Mouse (Mus musculus): ENCODE results near the gene Prmt2. TPM values are rescaled to one million over a fixed set of nuclear protein-coding genes. Genes with fewer than 3 reads are reported as not detected.

The Prmt2 gene
- polyA plus RNA-seq, 1 experiment from 2014 or later = 246 TPM

GRCm38 (mm10) chr10:76212121-76212520 is 25.5 kb downstream of the Prmt2 start:
- 93% methylated on average over 6 of the region's 6 CpGs for WGBS
- Histone ChIP-seq H3K4me3 (no peak overlapping the region), H3K9ac (no peak overlapping the region), H3K4me2 (no peak overlapping the region), H3K4me1 (replicated peaks) (no peaks in the 10 kb centered on the region), H3K36me3 (peaks cover 98% of the 10 kb centered on the region), H3K27me3 (no peaks in the 10 kb centered on the region), H3K27ac (no peak overlapping the region), H3K9me3 (peaks cover 18% of the 10 kb centered on the region; the same call in 1 of the 2 replicates)
- ATAC-seq (ENCODE audit: low FRiP score) = no peak

- H3K4me3 ChIP-seq = no peak overlapping the region
- H3K27ac ChIP-seq = no peak overlapping the region
- H3K9me3 ChIP-seq = peaks cover 15% of the 10 kb centered on the region; the same call in 1 of the 2 replicates
- WGBS = 95% methylated on average over 7 of the region's 7 CpGs
- ATAC-seq (ENCODE audit: low FRiP score) = no peak
- no peak overlapping the region for H3K9ac ChIP-seq
- no peak overlapping the region for H3K4me2 ChIP-seq
- no peaks in the 10 kb centered on the region for H3K4me1 ChIP-seq (replicated peaks)
- H3K27me3 ChIP-seq = no peaks in the 10 kb centered on the region
- peaks cover 98% of the 10 kb centered on the region for H3K36me3 ChIP-seq
Measured at GRCm38 (mm10) chr10:76210806-76211205, 26.9 kb downstream of the Prmt2 start.

DNA sequence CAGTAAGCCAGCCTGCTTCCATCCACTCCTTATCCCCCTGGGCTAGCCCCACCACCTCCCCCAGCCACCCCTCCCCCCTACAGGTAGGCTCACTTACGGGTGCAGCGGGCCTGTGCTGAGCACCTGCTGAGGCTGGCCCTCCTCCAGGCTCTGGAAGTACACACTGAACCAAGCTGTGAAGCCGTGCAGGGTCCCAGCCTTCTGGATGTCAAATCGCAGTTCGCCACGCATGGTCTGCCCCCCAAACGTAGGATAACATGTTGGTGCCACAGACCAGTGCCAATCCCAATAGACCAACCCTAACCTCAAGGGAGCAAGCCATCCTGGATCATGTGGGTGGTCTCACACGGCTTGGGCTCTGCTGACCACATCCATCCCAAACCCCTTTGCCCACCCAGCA is 28.4 kb downstream of the Prmt2 start:
- Histone ChIP-seq H3K27me3 (no peaks in the 10 kb centered on the region), H3K27ac (no peak overlapping the region), H3K4me3 (no peak overlapping the region), H3K4me1 (replicated peaks) (no peaks in the 10 kb centered on the region), H3K9ac (no peak overlapping the region), H3K4me2 (no peak overlapping the region), H3K36me3 (peaks cover 87% of the 10 kb centered on the region), H3K9me3 (no peaks in the 10 kb centered on the region)
- no peak for ATAC-seq (ENCODE audit: low FRiP score)
- WGBS = 88% methylated on average over 8 of the region's 8 CpGs

- H3K4me1 ChIP-seq (replicated peaks) = no peaks in the 10 kb centered on the region
- no peaks in the 10 kb centered on the region for H3K9me3 ChIP-seq
- ATAC-seq (ENCODE audit: low FRiP score) = no peak
- no peak overlapping the region for H3K9ac ChIP-seq
- no peak overlapping the region for H3K4me3 ChIP-seq
- H3K27ac ChIP-seq = no peak overlapping the region
- no peaks in the 10 kb centered on the region for H3K27me3 ChIP-seq
- H3K4me2 ChIP-seq = no peak overlapping the region
- 93% methylated on average over 13 of the region's 13 CpGs for WGBS
- H3K36me3 ChIP-seq = peaks cover 68% of the 10 kb centered on the region
Measured at GRCm38 (mm10) chr10:76207262-76207796, 30.3 kb downstream of the Prmt2 start.

- Histone ChIP-seq H3K9ac (peak overlapping the region; percentile 59), H3K36me3 (peaks cover 34% of the 10 kb centered on the region), H3K27me3 (no peaks in the 10 kb centered on the region), H3K4me3 (peak overlapping the region; percentile 34), H3K9me3 (no peaks in the 10 kb centered on the region), H3K4me2 (peak overlapping the region; percentile 54), H3K27ac (no peak overlapping the region), H3K4me1 (replicated peaks) (no peaks in the 10 kb centered on the region)
- ATAC-seq (ENCODE audit: low FRiP score) = 0 out of 2 replicates have a peak, but pooled peaks have one; percentile 45
- 14% methylated on average over 17 of the region's 18 CpGs for WGBS
Measured at GRCm38 (mm10) chr10:76203798-76204283, 33.8 kb downstream of the Prmt2 start.

- WGBS = 20% methylated on average over 7 of the region's 7 CpGs
- H3K9me3 ChIP-seq = no peaks in the 10 kb centered on the region
- H3K36me3 ChIP-seq = peaks cover 16% of the 10 kb centered on the region
- no peaks in the 10 kb centered on the region for H3K4me1 ChIP-seq (replicated peaks)
- ATAC-seq (ENCODE audit: low FRiP score) = no peak
- H3K9ac ChIP-seq = no peak overlapping the region
- H3K27me3 ChIP-seq = no peaks in the 10 kb centered on the region
- no peak overlapping the region for H3K27ac ChIP-seq
- no peak overlapping the region for H3K4me3 ChIP-seq
- no peak overlapping the region for H3K4me2 ChIP-seq
Measured at GRCm38 (mm10) chr10:76201978-76202377, 35.7 kb downstream of the Prmt2 start.

- Histone ChIP-seq H3K4me1 (replicated peaks) (no peaks in the 10 kb centered on the region), H3K9me3 (no peaks in the 10 kb centered on the region), H3K36me3 (peaks cover 10% of the 10 kb centered on the region), H3K27me3 (no peaks in the 10 kb centered on the region), H3K9ac (no peak overlapping the region), H3K27ac (no peak overlapping the region), H3K4me2 (no peak overlapping the region), H3K4me3 (no peak overlapping the region)
- no peak for ATAC-seq (ENCODE audit: low FRiP score)
- 90% methylated on average over 3 of the region's 3 CpGs for WGBS
Measured at GRCm38 (mm10) chr10:76201416-76201815, 36.2 kb downstream of the Prmt2 start.

DNA sequence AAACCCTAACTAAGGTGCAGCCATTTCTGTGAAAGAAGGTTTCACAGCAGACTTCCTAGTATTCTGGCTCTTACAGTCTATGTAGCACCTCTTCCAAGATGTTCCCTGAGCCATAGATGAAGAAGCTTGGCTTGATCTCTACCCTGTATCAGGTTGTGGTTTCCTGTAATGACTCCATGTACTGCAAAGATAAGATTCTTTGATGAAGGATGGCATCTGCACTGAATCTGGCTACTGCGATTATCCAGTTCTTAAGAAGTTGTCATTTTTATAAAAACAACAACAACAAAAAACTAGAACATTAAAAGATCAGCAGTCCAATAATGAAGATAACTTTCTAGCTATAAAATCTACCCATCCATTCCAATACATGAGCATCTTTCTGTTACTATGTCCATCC is 49.7 kb downstream of the Prmt2 start:
- 98% methylated on average over 1 of the region's 1 CpGs for WGBS
- H3K9me3 ChIP-seq = no peaks in the 10 kb centered on the region
- no peak for ATAC-seq (ENCODE audit: low FRiP score)
- no peak overlapping the region for H3K27ac ChIP-seq
- H3K4me3 ChIP-seq = no peak overlapping the region
- no peaks in the 10 kb centered on the region for H3K36me3 ChIP-seq
- no peaks in the 10 kb centered on the region for H3K4me1 ChIP-seq (replicated peaks)
- H3K9ac ChIP-seq = no peak overlapping the region
- no peaks in the 10 kb centered on the region for H3K27me3 ChIP-seq
- H3K4me2 ChIP-seq = no peak overlapping the region

DNA sequence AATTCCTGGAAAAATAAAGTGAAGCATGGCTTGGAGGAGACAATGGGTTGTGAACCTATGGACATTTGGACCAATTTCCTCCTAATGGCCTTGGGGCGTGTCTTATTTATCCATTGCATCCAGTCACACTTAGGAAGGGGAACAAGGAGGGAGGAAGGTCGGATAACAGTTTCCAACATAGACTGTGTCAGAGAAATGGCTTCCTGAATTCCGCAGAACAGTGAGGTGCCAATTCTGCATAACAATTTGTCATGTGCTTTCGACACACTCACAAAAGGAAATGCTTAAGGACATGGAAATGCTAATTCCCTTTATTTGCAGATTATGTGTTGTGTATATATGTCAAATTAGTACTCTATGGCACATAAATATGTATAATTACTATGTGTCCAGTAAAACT is 52.4 kb downstream of the Prmt2 start:
- Histone ChIP-seq H3K9ac (no peak overlapping the region), H3K4me2 (no peak overlapping the region), H3K27me3 (no peaks in the 10 kb centered on the region), H3K4me1 (replicated peaks) (no peaks in the 10 kb centered on the region), H3K27ac (no peak overlapping the region), H3K36me3 (no peaks in the 10 kb centered on the region), H3K4me3 (no peak overlapping the region), H3K9me3 (no peaks in the 10 kb centered on the region)
- 82% methylated on average over 4 of the region's 4 CpGs for WGBS
- no peak for ATAC-seq (ENCODE audit: low FRiP score)

DNA sequence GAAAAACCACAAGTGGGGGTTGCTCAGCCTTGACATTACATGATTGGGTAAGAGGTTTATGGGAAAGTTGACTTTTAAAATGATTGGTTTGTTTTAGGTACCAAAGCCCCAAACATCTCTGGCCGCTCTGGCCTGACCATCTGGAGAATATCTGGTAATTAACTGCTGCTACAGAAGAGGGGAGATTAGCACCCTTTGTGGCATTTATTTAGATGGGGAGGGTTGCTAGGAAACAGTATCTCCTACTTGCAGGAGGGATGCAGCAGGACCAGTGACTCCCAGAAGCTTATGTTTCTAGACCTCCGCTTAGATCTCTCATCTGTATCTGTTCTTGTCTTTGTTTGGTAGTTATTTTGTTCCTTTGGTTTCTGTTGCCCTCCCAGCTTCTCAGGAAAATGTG is 62.8 kb downstream of the Prmt2 start:
- no peaks in the 10 kb centered on the region for H3K27me3 ChIP-seq
- no peak for ATAC-seq (ENCODE audit: low FRiP score)
- H3K27ac ChIP-seq = no peak overlapping the region
- no peak overlapping the region for H3K4me2 ChIP-seq
- H3K4me1 ChIP-seq (replicated peaks) = 0 out of 2 replicates have a peak, but pooled peaks cover 6% of the 10 kb centered on the region
- no peaks in the 10 kb centered on the region for H3K9me3 ChIP-seq
- WGBS = 41% methylated on average over 2 of the region's 2 CpGs
- no peak overlapping the region for H3K4me3 ChIP-seq
- H3K36me3 ChIP-seq = no peaks in the 10 kb centered on the region
- H3K9ac ChIP-seq = no peak overlapping the region

GRCm38 (mm10) chr10:76158009-76158408 is 79.7 kb downstream of the Prmt2 start:
- no peak overlapping the region for H3K27ac ChIP-seq
- no peak for ATAC-seq (ENCODE audit: low FRiP score)
- H3K4me1 ChIP-seq (replicated peaks) = no peaks in the 10 kb centered on the region
- H3K27me3 ChIP-seq = no peaks in the 10 kb centered on the region
- H3K4me2 ChIP-seq = no peak overlapping the region
- H3K9ac ChIP-seq = no peak overlapping the region
- 74% methylated on average over 1 of the region's 1 CpGs for WGBS
- H3K9me3 ChIP-seq = no peaks in the 10 kb centered on the region
- H3K4me3 ChIP-seq = no peak overlapping the region
- H3K36me3 ChIP-seq = no peaks in the 10 kb centered on the region

GRCm38 (mm10) chr10:76157528-76157927 is 80.1 kb downstream of the Prmt2 start:
- no peak for ATAC-seq (ENCODE audit: low FRiP score)
- H3K4me1 ChIP-seq (replicated peaks) = no peaks in the 10 kb centered on the region
- WGBS = 88% methylated on average over 5 of the region's 5 CpGs
- no peak overlapping the region for H3K4me2 ChIP-seq
- H3K9me3 ChIP-seq = no peaks in the 10 kb centered on the region
- no peak overlapping the region for H3K4me3 ChIP-seq
- H3K9ac ChIP-seq = no peak overlapping the region
- H3K36me3 ChIP-seq = no peaks in the 10 kb centered on the region
- no peak overlapping the region for H3K27ac ChIP-seq
- no peaks in the 10 kb centered on the region for H3K27me3 ChIP-seq

Measured in hindbrain, embryonic 13.5 days (tissue).